Mouse (Mus musculus): ENCODE results near the gene Grin2c.
A peak's percentile ranks its signal among the peaks of the same experiment; 100 is the strongest.

The Grin2c gene

DNA sequence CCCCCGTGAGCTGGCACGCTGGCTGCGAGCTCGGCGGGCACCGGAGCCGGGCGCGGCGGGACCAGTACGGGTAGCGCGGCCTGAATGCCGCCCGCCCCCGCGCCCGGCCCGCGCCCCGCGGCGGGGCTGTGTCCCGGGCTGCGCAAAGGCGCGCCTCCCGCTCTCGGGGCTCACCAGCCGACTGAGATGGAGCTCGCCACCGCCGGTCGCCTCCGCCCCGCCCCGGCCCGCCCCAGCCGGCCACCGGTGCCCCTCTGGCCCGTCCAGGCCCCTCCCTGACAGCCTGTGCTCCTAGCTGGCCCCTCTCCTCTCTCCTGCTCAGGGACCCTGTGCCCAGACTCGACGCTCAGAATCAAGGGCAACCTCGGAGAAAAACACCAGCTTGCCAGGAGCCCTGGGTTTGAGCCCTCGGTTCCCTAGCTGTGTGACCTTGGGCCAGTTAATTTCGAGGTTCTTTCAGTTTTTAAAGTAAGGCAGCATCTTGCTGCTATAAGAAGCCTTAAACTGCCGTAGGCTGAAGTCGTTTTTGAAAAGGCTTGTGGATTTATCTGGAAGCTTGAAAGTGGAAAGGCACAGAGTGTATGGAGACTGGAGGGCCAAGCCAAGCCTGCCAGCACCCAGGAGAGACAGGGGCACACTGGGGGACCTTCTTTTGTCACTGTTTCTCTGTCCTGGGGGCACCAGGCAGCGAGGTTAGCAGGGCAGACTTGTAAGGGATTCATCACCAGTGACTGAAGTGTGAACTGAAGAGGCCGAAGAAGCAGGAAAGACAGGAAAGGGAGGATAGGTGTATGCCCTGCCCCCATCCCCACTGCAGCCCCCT is at the start of gene Grin2c:
Grin2c (minus strand) TSS at position 183 of the 823 bp plus-strand sequence.
- no peak for DNase-seq (ENCODE audit: low spot score)

DNA sequence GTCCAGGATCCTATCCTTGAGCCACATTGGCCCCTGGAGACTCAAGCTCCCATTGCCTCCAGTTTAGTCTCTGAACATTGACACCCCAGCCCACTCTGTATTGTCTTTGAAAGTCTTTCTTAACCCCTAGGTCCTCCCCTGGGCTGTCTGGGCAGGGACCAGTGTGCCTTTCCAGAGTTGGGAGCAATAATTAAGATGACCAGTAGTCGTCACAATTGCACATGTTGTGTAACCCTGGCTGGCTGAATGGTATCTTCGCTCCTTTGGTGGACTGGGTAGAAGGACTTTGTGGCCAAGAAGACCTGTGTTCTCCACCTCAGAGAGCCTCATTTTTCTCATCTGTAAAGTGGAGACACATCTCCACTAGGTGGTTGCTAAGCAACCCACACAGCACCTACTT is 47.2 kb upstream of the Grin2c start:
- DNase-seq (ENCODE audit: low spot score): no peak

DNA sequence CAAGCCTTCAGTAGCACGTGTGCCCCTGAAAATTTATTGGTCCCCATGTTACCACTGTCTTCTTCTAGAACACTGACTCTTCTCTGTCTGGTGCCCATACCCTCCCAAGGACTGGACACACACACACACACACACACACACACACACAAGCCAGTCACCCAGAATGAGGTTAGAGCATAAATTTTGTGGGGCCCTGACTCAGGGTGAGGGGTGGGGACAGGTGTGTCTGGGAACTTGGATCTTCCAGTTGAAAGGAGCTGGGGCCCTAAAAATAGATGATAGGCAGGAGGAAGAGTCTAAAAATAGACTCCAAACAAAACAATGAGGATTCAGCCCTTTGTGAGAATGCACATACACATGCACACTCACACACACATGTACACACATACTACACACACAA is 41.7 kb upstream of the Grin2c start:
- DNase-seq (ENCODE audit: low spot score): no peak

DNA sequence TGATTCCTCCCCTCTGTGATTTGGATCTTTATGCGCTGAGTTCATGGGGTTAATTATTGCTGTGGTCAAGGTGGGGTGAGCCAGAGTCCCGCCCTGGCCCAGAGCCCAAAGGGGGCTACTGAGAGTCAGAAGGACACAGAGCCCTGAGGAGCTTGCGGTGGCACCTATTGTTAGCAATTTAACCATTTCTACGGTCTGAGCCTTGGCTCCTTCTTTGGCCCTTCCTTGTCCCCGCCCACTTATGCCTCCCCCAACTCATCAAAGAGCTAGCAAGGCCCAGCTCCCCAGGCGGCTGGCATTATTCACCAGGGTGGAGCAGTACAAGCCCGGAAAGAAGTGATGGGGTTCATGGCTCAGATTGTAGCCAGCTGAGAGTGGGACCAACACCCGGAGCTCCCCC is 39.8 kb upstream of the Grin2c start, which contains the start of gene Otop2:
Otop2 (plus strand) TSS at position 301 of the 400 bp plus-strand sequence.
- DNase-seq (ENCODE audit: low spot score): no peak

DNA sequence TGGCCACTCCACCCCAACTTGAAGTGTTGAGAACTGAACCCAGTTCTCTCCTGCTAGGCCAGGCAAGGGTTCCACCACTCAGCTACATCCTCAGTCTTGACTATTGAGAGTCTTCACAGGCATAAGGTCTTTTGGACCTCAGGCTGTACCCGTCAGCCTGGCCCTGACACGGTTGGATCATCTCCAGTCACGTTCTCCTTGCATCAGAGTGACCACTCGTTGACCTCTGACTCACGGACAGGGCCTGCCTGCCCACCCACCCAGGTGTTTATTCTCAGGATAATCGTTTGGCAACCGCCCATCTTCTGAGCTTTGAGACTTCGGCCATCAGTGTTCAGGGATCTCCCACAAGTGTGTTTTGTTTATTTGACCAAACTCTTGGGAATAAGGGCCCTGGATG is 36.1 kb upstream of the Grin2c start:
- peak; percentile 31 for DNase-seq (ENCODE audit: low spot score)

DNA sequence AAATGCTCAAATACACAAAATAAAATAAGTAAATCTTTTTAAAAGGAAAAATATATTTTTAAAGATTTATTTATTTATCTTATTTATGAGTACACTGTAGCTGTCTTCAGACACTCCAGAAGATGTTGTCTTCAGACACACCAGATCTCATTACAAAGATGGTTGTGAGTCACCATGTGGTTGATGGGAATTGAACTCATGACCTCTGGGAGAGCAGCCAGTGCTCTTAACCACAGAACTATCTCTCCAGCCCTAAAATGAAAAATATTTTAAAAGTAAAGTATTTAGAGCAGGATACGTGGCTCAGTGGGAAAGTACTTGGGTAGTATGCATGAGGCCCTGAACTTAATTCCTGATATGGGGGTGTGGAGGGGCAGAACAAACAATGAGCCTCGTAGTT is 34.3 kb upstream of the Grin2c start:
- DNase-seq (ENCODE audit: low spot score): no peak

DNA sequence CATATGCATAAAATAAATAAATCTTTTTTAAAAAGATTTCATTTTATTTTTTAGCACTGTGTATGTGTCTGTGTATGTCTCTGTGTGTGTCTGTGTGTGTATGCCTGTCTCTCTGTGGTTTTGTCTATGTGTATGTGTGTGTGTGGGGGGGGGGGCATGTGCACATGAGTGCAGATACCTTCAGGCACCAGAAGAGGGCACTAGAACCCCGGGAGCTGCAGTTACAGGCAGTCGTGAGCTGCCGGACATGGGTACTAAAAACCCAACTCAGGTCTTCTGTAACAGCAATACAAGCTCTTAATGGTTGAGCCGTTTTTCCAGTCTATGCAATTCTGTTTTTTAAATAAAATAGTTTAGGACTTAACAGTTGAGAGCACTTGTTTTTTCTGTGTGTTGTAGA is 33.7 kb upstream of the Grin2c start:
- DNase-seq (ENCODE audit: low spot score): no peak

DNA sequence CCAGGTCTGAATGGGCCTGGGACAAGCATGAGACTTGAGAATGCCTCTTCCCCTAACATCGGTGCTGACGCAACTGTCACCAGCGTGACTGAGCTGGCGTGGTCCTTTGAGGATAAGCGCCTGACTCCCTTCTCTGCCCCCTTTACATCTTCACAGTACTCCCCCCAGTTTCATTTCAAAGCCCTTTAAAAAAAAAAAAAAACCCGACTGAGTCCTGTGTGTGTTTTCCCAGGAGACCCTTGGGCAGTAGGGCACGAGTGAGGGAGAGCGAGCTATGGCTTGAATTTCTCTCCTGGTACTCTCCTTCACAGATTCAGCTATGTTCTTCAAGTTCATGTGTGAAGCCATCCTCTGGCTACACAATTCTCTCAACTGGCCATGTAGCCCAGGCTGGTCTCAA is 31.1 kb upstream of the Grin2c start:
- no peak for DNase-seq (ENCODE audit: low spot score)

DNA sequence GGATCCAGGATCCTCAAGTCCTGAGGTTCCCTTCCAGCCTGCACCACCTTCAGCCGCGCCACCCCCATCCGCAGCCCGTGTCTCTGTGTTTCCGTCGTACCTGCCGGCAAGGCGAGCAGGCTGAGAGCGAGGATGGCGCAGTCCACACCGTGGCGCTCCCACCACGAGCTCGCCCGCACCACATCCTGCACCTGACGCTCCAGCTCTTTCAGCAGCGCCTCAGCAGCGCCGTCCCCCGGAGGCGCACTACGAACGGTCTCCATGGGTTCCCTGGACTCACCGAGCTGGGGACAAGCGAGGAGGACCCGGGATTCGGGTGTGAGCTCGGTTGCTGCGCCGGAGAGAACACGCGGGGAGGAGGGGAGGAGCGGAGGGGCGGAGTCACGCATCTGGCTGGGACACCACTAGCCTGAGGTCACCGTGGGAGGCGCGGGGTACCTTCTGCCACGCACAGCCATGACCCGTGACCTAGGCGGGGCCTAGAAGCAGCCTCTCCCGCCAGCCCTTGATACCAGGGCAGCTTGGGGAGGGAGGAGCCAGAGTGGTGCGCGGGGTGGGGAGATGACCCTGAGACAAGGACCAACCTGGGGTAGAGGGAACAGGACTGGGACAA is 30.3 kb upstream of the Grin2c start, which contains the start of gene Fads6:
Fads6 (minus strand) TSS at position 450 of the 613 bp plus-strand sequence.
- DNase-seq (ENCODE audit: low spot score): peak; percentile 31

DNA sequence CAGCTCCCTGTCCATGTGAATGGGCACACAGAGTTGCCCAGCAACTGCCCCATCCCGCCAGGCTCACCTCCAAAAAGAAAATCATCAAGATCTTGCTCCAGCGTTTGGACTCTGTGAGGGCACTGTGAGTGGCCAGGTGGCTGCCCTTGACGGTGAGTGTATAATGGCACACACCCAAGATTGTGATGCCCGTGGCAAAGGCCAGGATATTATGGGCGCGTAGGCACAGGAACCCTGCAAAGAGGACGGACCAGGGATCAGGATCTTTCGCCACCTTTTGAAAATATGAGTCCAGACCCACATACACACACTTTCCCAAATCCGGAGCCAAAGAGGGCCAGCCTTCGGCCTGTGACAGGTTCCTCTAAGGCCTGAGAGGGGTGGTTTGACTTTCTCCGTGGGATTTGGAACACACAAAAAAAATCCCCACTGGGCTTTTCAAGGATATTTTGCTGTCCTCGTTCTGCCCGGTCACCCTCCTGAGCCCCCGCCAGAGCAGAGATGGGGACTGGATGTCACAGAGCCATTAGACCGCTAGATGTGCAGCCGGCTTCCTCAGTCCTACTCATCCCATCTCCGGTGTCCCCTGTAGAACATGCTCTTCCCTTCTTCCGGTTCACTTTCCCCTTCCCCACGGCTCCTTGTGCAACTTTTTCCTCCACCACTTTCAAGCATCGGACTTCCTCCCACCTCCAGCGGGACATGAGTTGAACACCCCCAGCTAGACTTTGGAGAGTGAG is 29.6 kb upstream of the Grin2c start:
- no peak for DNase-seq (ENCODE audit: low spot score)

DNA sequence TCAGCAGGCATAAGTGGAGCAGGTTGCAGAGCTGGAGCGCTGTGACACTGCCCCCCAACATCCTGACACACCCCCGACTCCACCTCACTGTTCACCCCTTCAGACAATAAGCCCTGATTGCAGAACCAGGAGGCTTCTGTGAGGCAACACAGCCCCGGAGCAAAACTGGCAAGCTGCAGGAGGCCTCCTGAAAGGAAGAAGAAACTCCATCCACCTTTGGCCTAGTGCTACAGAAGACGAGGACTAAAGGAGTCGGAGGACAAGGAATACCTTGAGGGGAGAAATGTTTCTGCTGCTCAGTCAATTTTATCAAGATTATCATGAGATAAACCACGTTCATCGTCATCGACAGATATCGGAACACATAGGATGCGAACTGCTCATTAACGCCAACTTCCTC is 28.9 kb upstream of the Grin2c start:
- DNase-seq (ENCODE audit: low spot score): no peak

DNA sequence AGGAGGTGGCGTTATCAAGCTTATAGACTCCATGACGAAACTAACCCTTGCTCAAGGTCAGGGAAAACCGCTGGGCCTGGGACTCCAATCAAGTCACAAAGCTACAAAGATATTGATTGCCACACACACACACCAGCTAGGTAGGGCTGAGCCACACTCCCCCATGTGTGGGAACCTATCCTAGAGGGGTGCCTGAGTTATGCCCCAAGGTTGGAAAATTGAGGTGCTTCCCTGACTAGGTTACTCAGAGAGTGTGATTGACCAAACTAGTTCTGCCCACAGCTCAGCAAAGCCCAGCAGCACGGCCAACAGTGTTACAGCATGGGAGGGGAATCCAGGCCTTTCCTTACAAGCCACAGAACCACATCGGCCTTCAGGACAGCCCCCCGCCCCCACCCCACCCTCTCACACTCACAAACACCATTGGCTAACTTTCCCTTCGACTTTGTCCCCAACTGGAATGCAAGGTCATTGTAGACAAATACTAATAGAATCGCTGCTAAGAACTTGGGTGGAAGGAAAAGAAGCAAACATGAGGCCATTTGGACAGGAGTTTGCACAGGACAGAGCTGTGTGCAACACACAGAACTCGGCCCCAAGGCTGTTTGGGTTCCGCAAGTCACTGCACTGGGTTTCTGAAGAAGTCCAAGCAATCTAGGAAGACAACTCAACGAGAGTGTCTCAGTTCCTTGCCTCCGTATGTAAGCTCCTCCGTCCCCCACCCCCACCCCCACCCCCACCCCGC is 25.8 kb upstream of the Grin2c start:
- no peak for DNase-seq (ENCODE audit: low spot score)

DNA sequence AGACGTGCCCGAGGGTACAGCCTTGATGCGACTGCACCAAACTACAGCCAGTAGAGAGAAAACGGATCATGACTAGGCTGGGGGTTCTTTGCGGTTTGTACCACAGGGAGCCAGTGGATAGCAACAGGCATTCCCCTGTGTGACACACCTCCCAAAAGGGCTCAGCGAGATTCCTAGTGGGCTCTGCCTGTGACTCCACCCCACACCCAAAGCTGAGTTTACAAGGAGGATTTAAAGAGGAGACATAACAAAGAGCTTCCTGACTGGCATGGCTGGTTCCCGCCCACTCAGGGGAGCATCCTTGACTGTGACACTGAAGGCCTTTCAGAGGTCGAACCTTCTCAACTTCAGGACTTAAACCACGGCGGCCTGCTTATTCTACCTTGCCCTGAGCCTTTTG is 24.5 kb upstream of the Grin2c start:
- DNase-seq (ENCODE audit: low spot score): no peak

DNA sequence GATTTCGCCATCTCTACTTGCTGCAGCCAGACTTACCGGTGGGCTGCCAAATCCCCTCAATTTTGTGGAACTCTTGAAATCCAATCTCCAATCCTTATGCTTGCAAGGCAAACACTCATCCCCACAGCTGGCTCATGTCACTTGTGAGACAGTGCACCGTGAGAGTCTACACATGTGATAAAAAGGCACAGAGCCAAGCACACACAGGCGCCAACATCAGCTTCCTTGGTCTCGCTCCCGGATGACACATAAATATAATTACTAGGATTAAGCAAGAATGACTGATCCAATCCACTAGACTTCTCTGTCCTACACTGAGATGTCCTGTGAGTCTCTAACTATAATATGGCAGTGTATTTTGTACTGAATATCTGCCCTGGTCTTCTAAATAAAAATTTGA is 23.9 kb upstream of the Grin2c start:
- peak; percentile 47 for DNase-seq (ENCODE audit: low spot score)

DNA sequence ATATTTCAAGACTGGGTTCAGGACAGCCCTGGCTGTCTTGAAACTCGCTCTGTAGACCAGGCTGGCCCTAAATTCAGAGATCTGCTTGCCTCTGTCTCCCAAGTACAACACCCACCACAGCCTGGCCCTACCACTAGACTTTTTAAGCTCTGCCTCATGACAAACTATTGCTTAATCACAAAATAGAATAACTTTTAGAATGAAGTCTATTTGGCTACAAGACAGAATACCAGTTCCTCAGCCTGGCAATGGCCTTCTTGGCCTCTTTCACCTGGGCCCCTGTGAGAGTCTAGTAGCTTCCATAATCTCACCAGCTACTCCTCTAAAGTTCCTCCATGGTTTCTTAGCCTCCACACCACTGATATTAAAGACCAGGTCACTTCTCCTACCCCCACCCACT is 23.3 kb upstream of the Grin2c start:
- DNase-seq (ENCODE audit: low spot score): no peak

DNA sequence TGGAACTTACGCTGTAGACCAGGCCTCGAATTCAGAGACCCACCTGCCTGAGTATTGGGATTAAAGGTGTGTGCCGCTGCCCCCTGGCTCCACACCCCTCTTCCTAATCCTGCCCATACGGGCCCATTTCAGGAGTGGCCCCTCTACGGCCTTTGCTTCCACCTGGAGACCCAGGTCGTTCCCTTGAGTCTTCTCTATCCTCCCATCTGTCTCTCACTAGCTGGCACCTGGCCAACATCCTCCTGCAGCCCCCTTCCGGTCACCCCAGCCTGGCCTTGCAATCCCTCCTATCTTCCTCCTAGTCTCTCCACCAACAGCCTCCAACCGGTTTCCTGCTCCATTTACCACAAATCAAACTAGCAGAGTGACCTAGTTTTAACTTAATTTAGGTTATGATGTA is 22.8 kb upstream of the Grin2c start:
- DNase-seq (ENCODE audit: low spot score): no peak

DNA sequence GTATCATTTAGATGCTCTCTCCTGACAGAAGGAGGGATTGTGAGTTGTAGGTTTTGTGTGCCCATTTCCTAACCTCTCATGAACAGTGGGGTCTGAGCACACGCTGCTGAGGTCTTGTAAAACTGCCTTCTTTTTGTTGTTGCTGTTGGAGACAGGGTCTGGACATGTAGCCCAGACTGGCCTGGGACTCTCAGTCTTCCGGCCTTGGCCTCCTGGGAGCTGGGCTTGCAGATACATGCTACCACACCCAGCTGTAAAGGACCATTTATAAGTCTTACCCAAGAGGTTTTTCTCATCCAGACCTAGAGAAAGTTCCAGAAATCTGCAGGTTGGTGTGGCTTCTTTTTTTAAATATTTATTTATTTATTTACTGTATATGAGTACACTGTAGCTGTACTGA is 21.3 kb upstream of the Grin2c start:
- no peak for DNase-seq (ENCODE audit: low spot score)

DNA sequence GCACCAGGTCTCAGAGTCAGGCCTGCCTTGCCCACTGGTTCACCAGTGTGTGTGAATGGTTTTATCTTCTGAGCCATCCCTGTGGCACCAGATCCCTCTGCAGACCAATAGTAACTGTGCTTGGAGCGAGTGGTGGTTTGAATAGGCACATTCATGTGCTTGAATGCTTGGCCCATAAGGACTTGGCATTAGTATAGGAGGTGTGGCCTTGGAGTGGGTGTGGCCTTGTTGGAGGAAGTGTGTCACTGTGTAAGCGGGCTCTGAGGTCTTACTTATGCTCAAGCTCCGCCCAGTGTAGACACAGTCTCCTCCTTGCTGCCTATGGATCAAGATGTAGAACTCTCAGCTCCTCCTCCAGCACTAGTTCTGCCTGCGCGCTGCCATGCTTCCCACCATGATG is 20.3 kb upstream of the Grin2c start:
- DNase-seq (ENCODE audit: low spot score): no peak

DNA sequence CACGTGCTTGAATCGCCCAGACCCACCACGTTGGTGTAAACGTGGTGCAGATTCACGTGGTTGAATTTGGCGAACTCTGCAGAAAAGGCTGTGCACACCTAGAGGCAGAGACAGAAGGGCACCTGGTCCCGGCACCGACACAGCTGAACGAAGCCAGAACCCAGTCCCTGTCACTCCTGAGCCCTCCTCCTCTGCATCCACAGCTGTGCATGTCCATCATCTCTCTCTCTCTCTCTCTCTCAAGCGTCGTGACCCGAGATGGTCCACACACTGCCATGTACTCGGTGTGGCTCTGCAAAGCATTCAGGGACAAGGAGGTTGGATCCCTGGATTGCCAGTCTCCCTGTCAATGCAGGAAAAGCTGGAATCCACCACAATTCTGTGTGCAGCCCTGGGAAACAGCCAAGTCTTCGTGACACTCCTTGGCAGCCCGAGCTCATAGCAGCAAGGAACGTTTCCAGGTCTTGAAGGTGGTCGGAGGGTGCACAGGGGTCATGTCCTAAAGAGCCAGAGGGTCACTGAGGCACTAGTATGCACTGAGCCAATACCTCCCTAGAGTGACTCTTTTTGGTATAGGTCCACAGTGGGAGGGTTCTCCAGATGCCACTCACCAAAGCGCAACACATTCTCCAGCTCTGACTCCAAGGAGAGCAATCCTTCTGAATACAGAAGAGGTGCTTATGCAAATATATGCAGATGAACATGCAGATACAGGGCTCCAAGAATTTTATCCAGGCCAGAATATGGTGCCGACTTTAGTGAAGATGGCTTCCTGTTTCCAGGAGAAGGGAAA is 19.4 kb upstream of the Grin2c start:
- DNase-seq (ENCODE audit: low spot score): no peak

DNA sequence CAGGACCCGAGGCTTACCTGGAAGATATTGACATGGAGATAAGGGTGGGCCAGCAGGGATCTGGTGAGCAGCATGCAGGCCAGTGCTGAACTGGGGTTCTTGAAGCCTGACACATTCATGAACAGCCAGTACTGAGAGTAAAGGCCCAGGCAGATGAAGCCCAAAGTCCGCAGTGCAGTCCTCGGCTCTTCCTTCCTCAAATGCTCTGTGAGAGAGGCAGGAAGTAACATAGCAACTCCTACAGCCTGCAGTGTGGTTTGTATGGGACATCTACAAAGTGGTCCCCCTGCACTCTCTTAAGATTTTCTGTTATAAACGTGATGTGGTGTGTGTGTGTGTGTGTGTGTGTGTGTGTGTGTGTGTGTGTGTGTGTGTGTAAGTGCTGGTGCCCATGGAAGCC is 18.2 kb upstream of the Grin2c start:
- no peak for DNase-seq (ENCODE audit: low spot score)

DNA sequence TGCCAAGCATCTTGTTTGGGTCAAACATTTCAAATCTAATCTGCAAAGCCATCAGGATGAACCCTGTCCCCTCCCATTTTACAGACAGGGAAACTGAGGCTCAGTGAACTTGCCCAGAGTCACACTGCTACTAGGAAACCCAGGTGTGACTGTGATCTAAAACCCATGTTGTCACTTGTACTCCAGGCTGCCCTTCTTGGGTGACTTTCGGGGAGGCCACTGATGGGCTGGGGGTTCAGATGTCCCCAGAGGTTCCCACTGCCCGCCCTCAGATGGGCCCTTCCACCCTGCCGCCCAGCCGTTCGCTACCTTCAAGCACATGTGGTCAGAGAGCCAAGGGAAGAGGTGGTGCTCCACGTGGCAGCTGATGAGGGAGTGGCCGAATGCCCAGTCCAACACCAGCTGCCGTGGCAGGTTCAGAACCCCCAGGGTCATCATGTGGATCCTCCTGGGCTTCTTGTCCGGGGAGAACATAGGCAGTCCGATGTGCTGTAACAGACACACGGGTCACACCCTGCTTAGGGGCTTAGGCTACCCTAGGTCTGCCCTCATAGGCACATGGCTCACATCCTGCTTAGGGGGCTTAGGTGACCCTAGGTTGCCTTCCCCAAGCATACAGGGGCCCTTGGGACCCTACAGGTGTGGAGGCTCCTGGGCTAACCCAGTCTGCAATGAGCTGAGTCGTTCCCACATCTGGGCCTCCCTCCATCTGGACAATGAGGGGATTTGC is 17.0 kb upstream of the Grin2c start:
- DNase-seq (ENCODE audit: low spot score): no peak
